Mouse (Mus musculus) left cerebral cortex, postnatal 14 days (tissue): ENCODE measurements at regions not wholly inside any gene's neighbourhood (a gene's known extent, or its start where the extent isn't known, plus 50 kb on each side); places are given as distances from the start of the nearest gene placed in this dataset.
"Not testable (repeated sequence)": the region's sequence is repeated elsewhere in the genome, so short reads cannot be mapped to it uniquely, and the experiment has no call there.

Experiments
- DNase-seq, 2 experiments: peaks; one replicate each; pipeline ENCODE4 v3.0.0; 2021 to 2022; ENCODE audit warnings: low spot score in 2 of 2, mixed read lengths in 1 of 2
- intact Hi-C: fragments of 180-260 bp; cut with DNase I; formaldehyde crosslinking; loops from one replicate; pipeline ENCODE4 v1.15.1; 2025

GRCm38 (mm10) chr4:23744079-23744478 lies 752.2 kb upstream of the Mms22l start:
- DNase-seq = no peak
- intact Hi-C loops = no loop called here

- intact Hi-C loops = no loop called here
- DNase-seq = no peak
These were observed 738.2 kb upstream of the Mms22l start for GRCm38 (mm10) chr4:23758005-23758404.

- intact Hi-C loops = no loop called here
- no peak for DNase-seq
These were observed 708.6 kb upstream of the Mms22l start for GRCm38 (mm10) chr4:23787417-23788204.

- intact Hi-C loops = loop anchor here (10.0 kb wide), 1 partner anchor 421 kb away; no protein-coding TSS in a partner anchor
- no peak for DNase-seq
These were observed 672.7 kb upstream of the Mms22l start for GRCm38 (mm10) chr4:23823516-23823915.

- peak; percentile 22 for DNase-seq
- intact Hi-C loops = loop anchor here (5.0 to 10.0 kb wide), 2 partner anchors 418 to 1335 kb away; no protein-coding TSS in a partner anchor
These were observed 669.4 kb upstream of the Mms22l start for GRCm38 (mm10) chr4:23826885-23827284.

GRCm38 (mm10) chr4:23832385-23833164 lies 663.7 kb upstream of the Mms22l start:
- peak; percentile 7 to 11 for DNase-seq
- intact Hi-C loops = no loop called here

- DNase-seq = no peak
- intact Hi-C loops = no loop called here
These were observed 652.5 kb upstream of the Mms22l start for GRCm38 (mm10) chr4:23843609-23844287.

GRCm38 (mm10) chr4:23844288-23844971 lies 651.8 kb upstream of the Mms22l start:
- intact Hi-C loops = no loop called here
- DNase-seq = no peak

- DNase-seq = no peak
- intact Hi-C loops = no loop called here
These were observed 651.0 kb upstream of the Mms22l start for GRCm38 (mm10) chr4:23845263-23845662.

GRCm38 (mm10) chr4:23850640-23851039 lies 645.6 kb upstream of the Mms22l start:
- intact Hi-C loops = no loop called here
- no peak for DNase-seq

- DNase-seq = peak; percentile 3 to 7
- intact Hi-C loops = no loop called here
These were observed 633.8 kb upstream of the Mms22l start for GRCm38 (mm10) chr4:23862437-23862836.

- intact Hi-C loops = no loop called here
- DNase-seq = no peak
These were observed 616.2 kb upstream of the Mms22l start for GRCm38 (mm10) chr4:23880007-23880406.

- intact Hi-C loops = no loop called here
- DNase-seq = peak; percentile 28 to 31
These were observed 582.9 kb upstream of the Mms22l start for GRCm38 (mm10) chr4:23913396-23913795.

GRCm38 (mm10) chr4:23913822-23914221 lies 582.4 kb upstream of the Mms22l start:
- intact Hi-C loops = no loop called here
- DNase-seq = no peak

GRCm38 (mm10) chr4:23914423-23914822 lies 581.8 kb upstream of the Mms22l start:
- intact Hi-C loops = no loop called here
- DNase-seq = no peak

- peak in 1 of 2 experiments; percentile 3 for DNase-seq
- intact Hi-C loops = no loop called here
These were observed 574.7 kb upstream of the Mms22l start for GRCm38 (mm10) chr4:23921520-23921919.

- intact Hi-C loops = no loop called here
- no peak for DNase-seq
These were observed 542.1 kb upstream of the Mms22l start for GRCm38 (mm10) chr4:23954140-23954539.

- DNase-seq, intact Hi-C loops: not testable (repeated sequence)
These were observed 514.1 kb upstream of the Mms22l start for GRCm38 (mm10) chr4:23982193-23982592.

GRCm38 (mm10) chr4:23982790-23983451 lies 513.3 kb upstream of the Mms22l start:
- DNase-seq = peak; percentile 7 to 12
- intact Hi-C loops = no loop called here
